Mouse (Mus musculus) hindbrain, embryonic 16.5 days (tissue): ENCODE results near the gene Zic4. TPM values are rescaled to one million over a fixed set of nuclear protein-coding genes. Genes with fewer than 3 reads are reported as not detected.

Experiments used
- polyA plus RNA-seq: library from polyadenylated mRNA; unstranded; fragments of >200 nt; fragmentation: Nextera tagmentation; extraction: Ambion mirVana; gene quantifications from 2 replicates; pipeline ENCODE4 v1.2.1, GENCODE M21; 2015

Zic4 gene
- polyA plus RNA-seq, 1 experiment from 2014 or later = 67.4 TPM

Other genes starting within 250 kb of the Zic4 start
- gene Zic1, start 3.4 kb downstream of the Zic4 start, polyA plus RNA-seq = 11.4 and 14.6 TPM in 2 replicates